Mouse (Mus musculus): Measurements from ENCODE around the gene Retn.
A peak's percentile ranks its signal among the peaks of the same experiment; 100 is the strongest.

DNA sequence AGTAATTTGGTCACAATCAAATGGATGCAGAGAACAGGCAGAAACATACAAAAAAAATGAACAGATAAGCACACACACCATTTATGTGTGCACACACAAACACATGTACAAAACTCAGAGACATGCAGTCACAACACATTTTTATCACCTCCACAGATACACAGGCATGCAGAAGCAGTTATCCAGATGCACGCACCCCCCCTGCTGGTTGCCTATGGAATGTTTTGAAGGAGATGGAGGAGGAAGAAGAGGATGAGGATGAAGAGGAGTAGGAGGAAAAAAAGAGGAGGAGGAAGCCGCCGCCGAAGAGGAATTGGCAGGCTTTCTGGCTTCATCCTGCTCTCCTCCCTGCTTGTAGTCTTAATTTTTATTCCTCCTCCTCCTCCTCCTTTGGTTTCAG, 50.1 kb downstream of the Retn start:
- TF ChIP-seq CTCF (conservative IDR thresholded peaks at IDR 0.05; ENCODE audit: insufficient read depth, insufficient read length, low read depth, low read length) (peak; percentile 49), POLR2A (IDR thresholded peaks at IDR 0.05; ENCODE audit: low read depth, low read length) (no peak)
